Mouse (Mus musculus) frontal cortex, postnatal 36 days (tissue): ENCODE data around the gene Anxa3.
A peak's percentile ranks its signal among the peaks of the same experiment; 100 is the strongest.

ENCODE experiments used
- DNase-seq, 2 experiments: peaks; one replicate each; pipeline ENCODE4 v3.0.0; 2022; ENCODE audit warnings: low spot score in 2 of 2

Anxa3 gene

GRCm38 (mm10) chr5:96792936-96793718 is at the start of gene Anxa3:
Gene Anxa3 (plus strand): TSS chr5:96793339.
- DNase-seq, result no peak

GRCm38 (mm10) chr5:96747195-96747984 is 45.7 kb upstream of the Anxa3 start:
- DNase-seq, result no peak

- DNase-seq, result no peak
These were observed 35.5 kb upstream of the Anxa3 start for GRCm38 (mm10) chr5:96757615-96758014.

- no peak for DNase-seq
These were observed 31.1 kb upstream of the Anxa3 start for GRCm38 (mm10) chr5:96762021-96762420.

- peak; percentile 81 for DNase-seq
These were observed 24.2 kb upstream of the Anxa3 start for GRCm38 (mm10) chr5:96768846-96769471.

GRCm38 (mm10) chr5:96783506-96784288 is 9.4 kb upstream of the Anxa3 start:
- no peak for DNase-seq

- no peak for DNase-seq
These were observed 8.0 kb upstream of the Anxa3 start for GRCm38 (mm10) chr5:96785096-96785495.

GRCm38 (mm10) chr5:96792422-96792821 is 717 bp upstream of the Anxa3 start:
- DNase-seq, result no peak

GRCm38 (mm10) chr5:96793953-96794635 is 955 bp downstream of the Anxa3 start:
- DNase-seq, result no peak

- no peak for DNase-seq
These were observed 2.6 kb downstream of the Anxa3 start for GRCm38 (mm10) chr5:96795752-96796151.

GRCm38 (mm10) chr5:96797465-96797864 is 4.3 kb downstream of the Anxa3 start:
- no peak for DNase-seq

- DNase-seq, result no peak
These were observed 6.0 kb downstream of the Anxa3 start for GRCm38 (mm10) chr5:96799165-96799564.

GRCm38 (mm10) chr5:96799969-96800368 is 6.8 kb downstream of the Anxa3 start:
- DNase-seq, result no peak

- no peak for DNase-seq
These were observed 9.0 kb downstream of the Anxa3 start for GRCm38 (mm10) chr5:96802185-96802584.

GRCm38 (mm10) chr5:96803091-96803490 is 10.0 kb downstream of the Anxa3 start:
- no peak for DNase-seq

GRCm38 (mm10) chr5:96804304-96804703 is 11.2 kb downstream of the Anxa3 start:
- no peak for DNase-seq

GRCm38 (mm10) chr5:96804813-96805212 is 11.7 kb downstream of the Anxa3 start:
- no peak for DNase-seq

GRCm38 (mm10) chr5:96810620-96811019 is 17.5 kb downstream of the Anxa3 start:
- DNase-seq, result peak in 1 of 2 experiments; percentile 14

GRCm38 (mm10) chr5:96824769-96825327 is 31.7 kb downstream of the Anxa3 start:
- no peak for DNase-seq

GRCm38 (mm10) chr5:96827176-96827575 is 34.0 kb downstream of the Anxa3 start:
- no peak for DNase-seq

GRCm38 (mm10) chr5:96834338-96834737 is 41.2 kb downstream of the Anxa3 start:
- DNase-seq, result no peak
